Mouse (Mus musculus) hindlimb bud, embryonic 11.5 days (tissue): Measurements from ENCODE around the gene Slc19a1.

Experiments used
- DNase-seq: peaks from one replicate; pipeline ENCODE4 v3.0.0-alpha.2; 2012; ENCODE audit warnings: low read depth, low spot score; ENCODE audit errors: extremely low spot score

Slc19a1 gene

DNA sequence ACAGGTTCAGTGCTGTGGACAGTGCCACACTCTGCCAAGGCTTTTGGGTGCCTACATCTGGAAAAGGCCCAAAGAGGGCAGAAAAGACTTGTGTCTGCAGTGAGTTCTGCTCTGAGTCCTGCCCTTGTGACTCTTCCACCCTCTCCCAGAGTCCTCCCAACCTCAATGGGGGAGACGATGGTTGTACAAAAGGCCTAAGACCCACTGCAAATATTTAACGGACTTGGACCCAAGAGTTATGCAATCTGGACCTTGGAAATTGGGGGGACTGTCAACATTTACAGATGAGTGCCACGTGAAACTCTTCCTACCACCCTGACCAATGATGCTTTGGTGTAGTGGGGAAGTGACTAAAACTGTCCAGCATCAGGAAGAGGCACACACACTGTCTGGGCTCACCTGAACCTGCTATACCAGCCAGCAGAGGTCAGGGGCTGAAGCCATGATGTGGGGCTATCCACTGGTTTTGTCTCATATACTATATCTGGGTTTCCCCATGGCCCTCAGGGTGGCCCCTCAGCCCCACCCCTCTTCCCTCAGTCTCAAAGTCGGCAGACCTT, 59.6 kb downstream of the Slc19a1 start:
- no peak for DNase-seq

DNA sequence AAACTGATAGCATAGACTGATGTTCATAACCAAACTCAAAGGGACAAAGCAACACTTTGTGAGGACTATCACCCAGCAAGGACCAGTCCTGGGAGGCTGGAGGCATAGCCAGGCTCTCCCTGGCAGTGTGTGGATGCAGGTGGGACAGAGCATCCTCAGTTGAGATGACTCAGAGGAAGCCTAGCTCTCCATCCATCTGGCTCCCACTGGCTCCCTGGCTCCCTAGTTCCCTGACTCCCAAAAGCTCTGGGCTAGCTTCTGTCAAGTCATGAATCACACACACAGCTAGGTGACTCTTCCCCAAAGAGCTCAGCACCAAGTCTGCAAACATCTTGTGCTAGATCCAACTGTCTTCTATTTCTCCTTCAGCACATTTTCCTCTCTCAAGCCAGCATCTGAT, 61.8 kb downstream of the Slc19a1 start:
- no peak for DNase-seq

DNA sequence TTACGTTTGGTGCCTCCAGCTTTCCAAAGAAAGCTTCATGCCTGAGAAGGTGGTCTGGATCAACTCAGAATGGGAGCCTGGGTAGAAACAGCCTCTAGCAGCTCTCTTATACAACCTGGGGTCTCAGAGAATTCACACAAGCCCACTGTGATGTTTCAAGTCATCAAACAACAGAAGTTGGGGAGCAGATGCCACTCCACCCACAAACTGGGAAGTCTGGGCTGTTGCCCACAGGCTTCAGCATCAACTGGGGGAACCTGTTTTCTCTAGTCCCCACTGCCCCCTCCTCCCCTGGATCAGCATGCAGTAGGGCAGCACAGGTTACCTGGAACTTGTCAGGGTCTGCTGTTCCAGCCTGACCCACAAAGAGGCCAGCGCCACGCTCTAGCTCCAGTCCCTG, 63.6 kb downstream of the Slc19a1 start:
- no peak for DNase-seq

DNA sequence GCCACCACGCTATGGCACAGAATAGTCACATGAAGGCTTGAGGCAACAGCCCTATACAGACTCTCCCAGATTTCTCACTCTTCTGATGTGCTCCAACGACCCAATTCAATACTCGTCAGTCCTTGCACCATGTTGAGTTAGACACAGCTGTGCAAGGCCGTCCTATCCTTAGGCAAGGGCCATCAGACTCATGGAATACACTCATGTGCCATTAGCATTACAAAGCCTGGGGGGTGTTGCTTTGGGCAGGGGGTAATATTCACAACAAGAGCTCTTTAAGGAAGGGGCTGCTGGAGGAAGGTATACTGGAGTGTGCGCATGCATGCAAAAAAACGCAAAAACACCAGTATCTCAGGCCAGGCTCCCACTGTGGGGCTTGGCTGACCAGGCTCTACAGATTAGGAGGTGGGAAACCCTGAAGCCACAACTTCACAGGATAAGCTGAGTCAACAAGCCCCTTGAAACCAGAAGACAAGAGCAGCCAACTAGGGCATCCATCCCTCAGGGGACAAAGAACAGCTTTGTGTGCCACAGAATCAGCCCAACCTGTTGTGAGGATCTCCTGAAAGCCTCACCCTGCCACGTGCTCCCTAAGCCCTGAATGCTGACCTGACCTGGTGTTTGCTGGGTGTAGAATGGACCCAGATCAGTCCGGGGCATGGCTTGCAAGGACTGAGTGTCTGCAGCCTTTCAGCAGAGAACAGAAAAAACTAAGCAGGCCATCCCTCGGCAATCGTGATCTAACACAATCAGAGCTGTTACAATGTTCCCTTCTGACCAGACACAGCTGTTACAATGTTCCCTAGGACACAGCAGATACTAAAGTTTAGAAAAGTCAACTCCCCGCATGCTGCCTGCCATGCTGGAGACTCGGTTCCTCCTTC, 65.2 kb downstream of the Slc19a1 start:
- DNase-seq: no peak

DNA sequence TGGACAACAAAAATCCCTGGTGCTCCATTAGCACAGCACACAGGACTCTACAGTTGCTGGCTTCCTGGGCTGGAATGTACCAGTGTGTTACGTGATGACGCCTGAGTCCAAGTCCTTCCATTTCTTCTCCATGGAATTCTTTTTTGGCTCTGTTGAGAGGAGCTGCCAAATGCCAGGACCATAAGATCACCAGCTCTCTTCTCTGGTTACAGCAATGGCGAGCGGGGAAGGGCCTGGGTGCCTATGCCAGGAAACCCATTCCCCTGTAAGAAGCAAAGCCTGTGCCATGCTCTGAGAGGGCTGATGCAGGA, 65.8 kb downstream of the Slc19a1 start:
- no peak for DNase-seq

DNA sequence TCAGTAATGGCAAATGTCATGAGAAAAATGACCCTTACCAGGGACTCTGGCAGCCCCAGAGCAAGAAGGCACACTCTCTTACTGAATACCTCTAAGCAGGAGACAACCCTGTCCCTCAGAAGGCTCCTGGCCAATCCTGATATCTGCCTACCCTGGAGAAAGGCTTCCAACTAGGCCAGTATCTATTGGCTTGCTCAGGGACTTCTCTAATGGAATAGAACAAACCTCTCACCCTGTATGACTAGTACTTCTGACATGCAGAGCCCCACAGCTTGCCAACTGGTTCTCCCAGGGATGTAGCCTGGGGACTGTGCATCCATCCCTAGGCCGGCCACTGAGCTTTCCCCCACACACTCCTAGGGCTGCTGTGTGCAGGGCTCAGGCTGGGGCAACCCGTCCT, 66.6 kb downstream of the Slc19a1 start:
- DNase-seq: no peak

DNA sequence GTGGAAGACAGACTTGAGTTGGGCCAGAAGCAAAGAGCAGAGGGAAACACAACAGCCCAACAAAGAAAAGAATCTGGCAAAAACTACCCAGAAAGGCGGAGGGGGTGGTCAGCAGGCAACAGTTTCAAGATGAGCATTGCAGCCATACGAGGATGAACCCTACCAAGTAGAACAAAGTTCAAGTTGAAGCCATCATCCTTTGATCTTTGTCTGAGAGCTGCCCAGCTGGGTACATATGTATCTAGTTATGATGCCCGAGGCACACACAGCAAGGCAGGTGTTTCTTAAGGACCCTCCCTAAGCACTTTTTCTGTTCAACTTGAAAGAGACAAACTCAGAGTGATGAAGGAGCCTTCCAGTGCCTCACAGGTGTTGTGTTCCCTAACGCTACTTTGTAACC, 67.7 kb downstream of the Slc19a1 start:
- no peak for DNase-seq

DNA sequence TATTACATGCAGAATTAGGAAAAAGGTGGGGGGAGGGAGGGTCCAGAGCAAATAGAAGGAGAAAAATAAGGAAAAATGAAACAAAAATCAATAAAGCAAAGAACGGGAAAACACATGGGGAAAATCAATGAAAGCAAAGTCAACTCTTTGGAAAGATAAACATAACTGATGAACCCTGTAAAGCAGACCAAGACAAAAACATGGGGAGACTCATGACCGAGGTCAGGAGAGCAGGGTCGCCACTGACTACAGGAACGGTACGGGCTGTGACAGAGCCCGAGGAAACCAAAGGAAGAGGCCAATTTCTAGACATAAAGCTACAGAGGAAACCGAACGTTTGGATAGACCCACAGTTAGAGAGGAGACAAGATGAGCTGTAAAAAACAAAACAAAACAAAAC, 71.6 kb downstream of the Slc19a1 start:
- DNase-seq: no peak

DNA sequence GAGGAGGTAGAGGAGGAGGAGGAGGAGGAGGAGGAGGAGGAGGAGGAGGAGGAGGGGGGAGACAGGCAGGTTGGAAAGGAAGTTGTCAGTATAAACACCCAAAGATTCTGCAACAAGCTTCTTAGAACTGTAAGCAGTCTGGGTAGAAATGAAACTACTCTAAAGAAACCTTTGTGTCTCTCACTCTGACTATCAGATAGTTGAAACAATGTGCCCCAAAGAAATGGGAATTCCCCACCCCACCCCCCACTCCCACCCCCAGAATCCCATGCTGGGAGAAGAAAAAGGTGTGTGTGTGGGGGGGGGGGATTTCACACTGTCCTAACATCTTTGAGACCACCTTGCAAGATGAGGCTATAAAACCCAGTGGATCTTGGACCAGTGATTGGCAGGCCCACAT, 72.3 kb downstream of the Slc19a1 start:
- DNase-seq: no peak

DNA sequence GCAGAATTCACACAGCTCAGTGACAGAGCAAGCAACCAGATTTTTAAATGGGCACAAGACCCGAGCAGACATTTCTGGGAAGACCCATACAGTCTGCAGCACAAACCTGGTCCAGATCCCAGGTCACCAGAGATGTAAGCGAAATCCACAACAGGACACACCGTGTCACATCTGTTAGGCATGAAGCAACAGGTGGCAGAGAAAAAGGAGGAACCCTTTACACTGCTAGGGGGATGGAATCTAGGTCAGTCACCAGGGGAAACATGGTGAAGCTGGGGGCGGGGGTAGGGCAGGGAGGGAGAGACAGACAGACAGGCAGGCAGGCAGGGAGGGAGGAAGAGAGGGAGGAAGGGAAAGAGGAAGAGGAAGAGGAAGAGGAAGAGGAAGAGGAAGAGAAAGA, 76.1 kb downstream of the Slc19a1 start:
- no peak for DNase-seq

DNA sequence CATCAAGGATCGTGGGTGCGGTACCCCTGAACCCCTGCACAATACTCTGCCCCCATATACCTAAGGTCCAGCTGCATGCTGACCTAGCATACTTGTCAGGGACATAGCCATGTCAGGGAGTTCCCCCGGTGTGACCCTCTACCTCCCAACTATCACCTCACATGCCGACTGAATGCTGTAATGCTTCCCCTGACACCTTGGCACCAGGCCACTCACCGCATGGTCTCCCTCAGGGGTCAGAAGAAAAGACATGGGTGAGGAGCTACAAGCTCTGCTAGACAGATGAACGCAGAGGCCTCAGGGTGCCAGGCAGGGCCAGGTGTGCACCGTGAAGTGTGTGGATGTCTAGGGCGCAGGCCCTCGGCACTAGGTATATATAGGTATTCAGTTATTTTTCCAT, 78.0 kb downstream of the Slc19a1 start:
- no peak for DNase-seq
